Mouse (Mus musculus) spleen, adult 2 months (tissue): ENCODE results near the gene Fam124b. TPM values are rescaled to one million over a fixed set of nuclear protein-coding genes. Genes with fewer than 3 reads are reported as not detected.

Experiments
- DNase-seq, 2 experiments: peaks; one replicate each; pipeline versions ENCODE4 v3.0.0 to v3.0.0-alpha.2; 2012 to 2021; ENCODE audit warnings: low spot score in 2 of 2, low read depth in 1 of 2
- H3K27ac ChIP-seq: fragments of 200-500 bp; 2 replicates; pipeline ENCODE4 v1.5.1; 2012; ENCODE audit warnings: low read length, inconsistent platforms; ENCODE audit not compliant: insufficient read depth
- H3K27me3 ChIP-seq: fragments of 200-500 bp; 2 replicates; pipeline ENCODE4 v1.6.1; 2012; ENCODE audit warnings: mild to moderate bottlenecking, moderate library complexity, low read length, inconsistent platforms; ENCODE audit not compliant: control insufficient read depth, insufficient read depth
- H3K36me3 ChIP-seq: fragments of 200-500 bp; 2 replicates; pipeline ENCODE4 v1.6.1; 2012; ENCODE audit warnings: mild to moderate bottlenecking, low read length, inconsistent platforms; ENCODE audit not compliant: control insufficient read depth, insufficient read depth
- H3K4me1 ChIP-seq: fragments of 200-500 bp; 2 replicates; pipeline ENCODE4 v1.6.1; 2011; ENCODE audit warnings: inconsistent platforms; ENCODE audit not compliant: control insufficient read depth, insufficient read depth, insufficient read length
- H3K4me3 ChIP-seq: fragments of 200-500 bp; 2 replicates; pipeline ENCODE4 v1.5.1; 2011; ENCODE audit warnings: mild to moderate bottlenecking, inconsistent platforms; ENCODE audit not compliant: insufficient read depth, insufficient read length; ENCODE audit errors: extremely low read depth
- CTCF ChIP-seq: fragments of 200-500 bp; IDR thresholded peaks from 2 replicates; pipeline ENCODE4 v1.5.1; 2011; ENCODE audit warnings: mild to moderate bottlenecking, inconsistent platforms; ENCODE audit not compliant: insufficient read depth, insufficient read length, insufficient replicate concordance; ENCODE audit errors: extremely low read depth
- POLR2A ChIP-seq: fragments of 200-500 bp; IDR thresholded peaks from 2 replicates; pipeline ENCODE4 v1.6.1; 2011; ENCODE audit warnings: low read depth, low read length, inconsistent platforms
- WGBS: fragments of 180-500 bp; shearing (Covaris S2); methylation state at CpG from one replicate; pipeline ENCODE4 v1.1.7; 2018; 5-methylcytosine and 5-hydroxymethylcytosine counted together
- polyA plus RNA-seq: library from polyadenylated mRNA; depleted of rRNA; stranded (reverse); fragments of >200 nt; gene quantifications from 2 replicates; pipeline ENCODE4 v1.2.3, GENCODE M21; 2012

The Fam124b gene
- polyA plus RNA-seq, 1 experiment, result 0.19 TPM

- no peak overlapping the region for H3K4me3 ChIP-seq
Observed at GRCm38 (mm10) chr1:80180128-80180527, 38.1 kb downstream of the Fam124b start.

GRCm38 (mm10) chr1:80177651-80178382, 40.5 kb downstream of the Fam124b start:
- TF ChIP-seq CTCF (no peak), POLR2A (no peak)
- H3K27ac ChIP-seq, result no peak overlapping the region
- no peaks in the 10 kb centered on the region for H3K4me1 ChIP-seq
- WGBS, result 58% methylated on average over 11 of the region's 11 CpGs
- no peaks in the 10 kb centered on the region for H3K27me3 ChIP-seq
- H3K4me3 ChIP-seq, result no peak overlapping the region
- DNase-seq, result no peak
- no peaks in the 10 kb centered on the region for H3K36me3 ChIP-seq

More at GRCm38 (mm10) chr1:80180128-80180527, 38.1 kb downstream of the Fam124b start:
- no peaks in the 10 kb centered on the region for H3K27me3 ChIP-seq
- H3K27ac ChIP-seq, result no peak overlapping the region
- WGBS, result 72% methylated on average over 7 of the region's 7 CpGs
- H3K4me1 ChIP-seq, result no peaks in the 10 kb centered on the region
- no peak for DNase-seq
- TF ChIP-seq CTCF (no peak), POLR2A (no peak)
- H3K36me3 ChIP-seq, result no peaks in the 10 kb centered on the region

GRCm38 (mm10) chr1:80167706-80168105, 50.6 kb downstream of the Fam124b start:
- no peaks in the 10 kb centered on the region for H3K36me3 ChIP-seq

GRCm38 (mm10) chr1:80166577-80166976, 51.7 kb downstream of the Fam124b start:
- WGBS, result 47% methylated on average over 4 of the region's 4 CpGs
- Histone ChIP-seq H3K36me3 (no peaks in the 10 kb centered on the region), H3K4me1 (no peaks in the 10 kb centered on the region), H3K27ac (no peak overlapping the region), H3K27me3 (no peaks in the 10 kb centered on the region), H3K4me3 (no peak overlapping the region)
- no peak for TF ChIP-seq POLR2A
- no peak for TF ChIP-seq CTCF
- no peak for DNase-seq

More at GRCm38 (mm10) chr1:80167706-80168105, 50.6 kb downstream of the Fam124b start:
- 19% methylated on average over 5 of the region's 5 CpGs for WGBS
- Histone ChIP-seq H3K4me1 (no peaks in the 10 kb centered on the region; the same call in 1 of the 2 replicates), H3K27me3 (no peaks in the 10 kb centered on the region), H3K27ac (no peak overlapping the region), H3K4me3 (no peak overlapping the region)
- TF ChIP-seq POLR2A (no peak), CTCF (no peak)
- DNase-seq, result no peak

- no peak overlapping the region for H3K4me3 ChIP-seq
- H3K36me3 ChIP-seq, result no peaks in the 10 kb centered on the region
- DNase-seq, result no peak
- TF ChIP-seq POLR2A, result no peak
- no peak for TF ChIP-seq CTCF
- WGBS, result 85% methylated on average over 5 of the region's 5 CpGs
- no peaks in the 10 kb centered on the region for H3K4me1 ChIP-seq
- no peak overlapping the region for H3K27ac ChIP-seq
- no peaks in the 10 kb centered on the region for H3K27me3 ChIP-seq
Observed at GRCm38 (mm10) chr1:80165391-80165790, 52.9 kb downstream of the Fam124b start.

GRCm38 (mm10) chr1:80162943-80163342, 55.3 kb downstream of the Fam124b start:
- Histone ChIP-seq H3K4me3 (no peak overlapping the region), H3K4me1 (no peaks in the 10 kb centered on the region), H3K27me3 (no peaks in the 10 kb centered on the region), H3K36me3 (no peaks in the 10 kb centered on the region), H3K27ac (no peak overlapping the region)
- TF ChIP-seq CTCF, result no peak
- no peak for TF ChIP-seq POLR2A
- 83% methylated on average over 6 of the region's 6 CpGs for WGBS
- DNase-seq, result no peak

- DNase-seq, result no peak
- Histone ChIP-seq H3K27ac (no peak overlapping the region), H3K27me3 (no peaks in the 10 kb centered on the region), H3K36me3 (no peaks in the 10 kb centered on the region), H3K4me1 (no peaks in the 10 kb centered on the region), H3K4me3 (no peak overlapping the region)
- TF ChIP-seq CTCF (no peak), POLR2A (no peak)
Observed at GRCm38 (mm10) chr1:80159586-80159985, 58.7 kb downstream of the Fam124b start.
